Mouse (Mus musculus): ENCODE measurements at regions not wholly inside any gene's neighbourhood (a gene's known extent, or its start where the extent isn't known, plus 50 kb on each side); places are given as distances from the start of the nearest gene placed in this dataset.

- DNase-seq (ENCODE audit: low spot score) = no peak
These were observed 61.9 kb upstream of the Arhgap32 start for GRCm38 (mm10) chr9:32053886-32054615.

GRCm38 (mm10) chr9:32057427-32058115 is 58.4 kb upstream of the Arhgap32 start:
- no peak for DNase-seq (ENCODE audit: low spot score)

GRCm38 (mm10) chr9:32062740-32063139 is 53.2 kb upstream of the Arhgap32 start:
- DNase-seq (ENCODE audit: low spot score) = no peak

GRCm38 (mm10) chr9:32063541-32063940 is 52.4 kb upstream of the Arhgap32 start:
- no peak for DNase-seq (ENCODE audit: low spot score)

- no peak for DNase-seq (ENCODE audit: low spot score)
These were observed 51.9 kb upstream of the Arhgap32 start for GRCm38 (mm10) chr9:32064007-32064550.

Measured in ovary, postnatal 14 days (tissue).